ENCODE assay signal across 16 mouse cellular contexts in genomic region chr5:3488146-3488774, GRCm38 (mm10). TPM values are rescaled to one million over a fixed set of nuclear protein-coding genes. Genes with fewer than 3 reads are reported as not detected.
A peak's percentile ranks its signal among the peaks of the same experiment; 100 is the strongest.
DNase-seq lines count a peak whose midpoint lies in the region; ATAC-seq and TF ChIP-seq lines count a peak whose summit lies in the region.
"Had no signal": no experiment of that assay in that cellular context is flagged by ENCODE, and none has a peak within 500 bp of the region (broad histone marks: within the 10 kb centered on the region; RNA-seq: fewer than 3 reads in every experiment).

No protein-coding gene starts in this region.

- H3K27me3 ChIP-seq in heart, embryonic 11.5 days (ENCODE audit: control insufficient read depth, insufficient read depth, low read length), result no peaks in the 10 kb centered on the region
- no peaks in the 10 kb centered on the region for H3K27me3 ChIP-seq in lung, embryonic 14.5 days (ENCODE audit: insufficient read depth, low read length)
- H3K27me3 ChIP-seq in heart, postnatal 0 days (ENCODE audit: control insufficient read depth, insufficient read depth, low read length), result no peaks in the 10 kb centered on the region
- H3K27me3 ChIP-seq in liver, embryonic 15.5 days, result no peaks in the 10 kb centered on the region
- H3K27me3 ChIP-seq: forebrain, embryonic 15.5 days; limb, embryonic 15.5 days; neural tube, embryonic 12.5 days; Patski had no signal

- H3K4me3 ChIP-seq in heart, embryonic 11.5 days (ENCODE audit: low read depth, low read length), result no peak overlapping the region
- H3K4me3 ChIP-seq in lung, embryonic 14.5 days (ENCODE audit: low read depth, low read length), result no peak overlapping the region
- no peak overlapping the region for H3K4me3 ChIP-seq in heart, postnatal 0 days (ENCODE audit: low read depth, low read length)
- no peak overlapping the region for H3K4me3 ChIP-seq in liver, embryonic 15.5 days (replicated peaks)
- H3K4me3 ChIP-seq: forebrain, embryonic 15.5 days; limb, embryonic 15.5 days; neural tube, embryonic 12.5 days had no signal

- H3K27ac ChIP-seq in heart, embryonic 11.5 days (ENCODE audit: low read depth, low read length), result no peak overlapping the region
- H3K27ac ChIP-seq in lung, embryonic 14.5 days (ENCODE audit: low read depth), result peak overlapping the region; percentile 56; the same call in 1 of the 2 replicates
- no peak overlapping the region for H3K27ac ChIP-seq in heart, postnatal 0 days (ENCODE audit: low read depth)
- no peak overlapping the region for H3K27ac ChIP-seq in liver, embryonic 15.5 days (replicated peaks)
- H3K27ac ChIP-seq: forebrain, embryonic 15.5 days; kidney, postnatal 0 days; limb, embryonic 15.5 days; neural tube, embryonic 12.5 days had no signal

- H3K9me3 ChIP-seq in heart, embryonic 11.5 days (replicated peaks; ENCODE audit: control insufficient read depth, low read length), result 0 out of 2 replicates have a peak, but pooled peaks cover 2% of the 10 kb centered on the region
- H3K9me3 ChIP-seq in lung, embryonic 14.5 days (ENCODE audit: low read depth, low read length), result no peaks in the 10 kb centered on the region
- H3K9me3 ChIP-seq in heart, postnatal 0 days (replicated peaks; ENCODE audit: control insufficient read depth, low read length), result no peaks in the 10 kb centered on the region
- H3K9me3 ChIP-seq in liver, embryonic 15.5 days (replicated peaks), result no peaks in the 10 kb centered on the region
- H3K9me3 ChIP-seq: forebrain, embryonic 15.5 days; limb, embryonic 15.5 days; neural tube, embryonic 12.5 days had no signal

- no peak for DNase-seq in heart, adult 9 months (ENCODE audit: low spot score in 2 of 2)
- DNase-seq in lung, embryonic 14.5 days, result peak; percentile 62
- no peak for DNase-seq in lung, adult 18-20 months
- peak; percentile 28 for DNase-seq in heart, postnatal 0 days (ENCODE audit: low spot score)
- DNase-seq in yolk sac, embryonic 10.5 days (ENCODE audit: low spot score), result no peak
- DNase-seq: cerebellum, postnatal 14 days; right cerebral cortex, postnatal 14 days; thymus, postnatal 4 days had no signal

- ATAC-seq in heart, embryonic 11.5 days (replicated peaks; ENCODE audit: insufficient number of reproducible peaks, low FRiP score, low TSS enrichment), result no peak
- ATAC-seq in lung, embryonic 14.5 days (ENCODE audit: insufficient read depth), result peak; percentile 58
- peak; percentile 17; the same call in 1 of the 2 replicates for ATAC-seq in heart, postnatal 0 days (ENCODE audit: insufficient read depth, low read depth)
- ATAC-seq in liver, embryonic 15.5 days (ENCODE audit: insufficient read depth), result peak; percentile 14; the same call in 1 of the 2 replicates
- ATAC-seq in frontal cortex, adult (ENCODE audit: low TSS enrichment), result no peak
- ATAC-seq: forebrain, embryonic 15.5 days; Patski had no signal

- peaks cover 3% of the 10 kb centered on the region; the same call in 1 of the 2 replicates for H3K4me1 ChIP-seq in heart, embryonic 11.5 days (ENCODE audit: control insufficient read depth, insufficient read depth, low read length)
- peaks cover 11% of the 10 kb centered on the region for H3K4me1 ChIP-seq in lung, embryonic 14.5 days (ENCODE audit: insufficient read depth)
- H3K4me1 ChIP-seq in heart, postnatal 0 days (ENCODE audit: control insufficient read depth, insufficient read depth), result peaks cover 13% of the 10 kb centered on the region
- H3K4me1 ChIP-seq in liver, embryonic 15.5 days (replicated peaks), result peaks cover 33% of the 10 kb centered on the region
- H3K4me1 ChIP-seq: forebrain, embryonic 15.5 days had no signal

- no peak for TF ChIP-seq CTCF in lung, embryonic 14.5 days (IDR thresholded peaks at IDR 0.05; ENCODE audit: low read depth)
- TF ChIP-seq CTCF in heart, postnatal 0 days (IDR thresholded peaks at IDR 0.05; ENCODE audit: low read depth), result no peak

- H3K9ac ChIP-seq in heart, embryonic 11.5 days (ENCODE audit: low read depth, low read length), result no peak overlapping the region
- no peak overlapping the region for H3K9ac ChIP-seq in lung, embryonic 14.5 days
- H3K9ac ChIP-seq in heart, postnatal 0 days (replicated peaks; ENCODE audit: low read depth, low read length), result no peak overlapping the region
- no peak overlapping the region for H3K9ac ChIP-seq in liver, embryonic 15.5 days
- H3K9ac ChIP-seq: forebrain, embryonic 15.5 days; limb, embryonic 15.5 days; neural tube, embryonic 12.5 days had no signal

- H3K36me3 ChIP-seq in heart, embryonic 11.5 days (ENCODE audit: control insufficient read depth, insufficient read depth, low read length), result peaks cover 3% of the 10 kb centered on the region; the same call in 1 of the 2 replicates
- H3K36me3 ChIP-seq in lung, embryonic 14.5 days (ENCODE audit: insufficient read depth), result peaks cover 3% of the 10 kb centered on the region; the same call in 1 of the 2 replicates
- no peaks in the 10 kb centered on the region for H3K36me3 ChIP-seq in heart, postnatal 0 days (replicated peaks; ENCODE audit: control insufficient read depth, insufficient read depth, low read length)
- H3K36me3 ChIP-seq in liver, embryonic 15.5 days (replicated peaks), result 0 out of 2 replicates have a peak, but pooled peaks cover 16% of the 10 kb centered on the region
- H3K36me3 ChIP-seq: forebrain, embryonic 15.5 days; limb, embryonic 15.5 days; neural tube, embryonic 12.5 days had no signal

- no peak for TF ChIP-seq EP300 in heart, postnatal 0 days (IDR thresholded peaks at IDR 0.05; ENCODE audit: low read depth)

- 66% methylated on average over 16 of the region's 16 CpGs for WGBS in heart, embryonic 11.5 days (ENCODE audit: insufficient replicate concordance)
- WGBS in lung, embryonic 14.5 days, result 36% methylated on average over 16 of the region's 16 CpGs
- 56% methylated on average over 16 of the region's 16 CpGs for WGBS in heart, postnatal 0 days
- WGBS in liver, embryonic 15.5 days (ENCODE audit: insufficient replicate concordance), result 55% methylated on average over 16 of the region's 16 CpGs

- peak overlapping the region; percentile 3 for H3K4me2 ChIP-seq in heart, embryonic 11.5 days
- H3K4me2 ChIP-seq in lung, embryonic 14.5 days, result peak overlapping the region; percentile 26
- no peak overlapping the region for H3K4me2 ChIP-seq in heart, postnatal 0 days (ENCODE audit: low read depth, low read length)
- H3K4me2 ChIP-seq in liver, embryonic 15.5 days, result no peak overlapping the region
- H3K4me2 ChIP-seq: forebrain, embryonic 15.5 days; limb, embryonic 15.5 days; neural tube, embryonic 12.5 days had no signal

RNA-seq across cellular contexts. Expression of gene Fam133b, which starts 55.4 kb away (rescaled TPM):
- polyA plus RNA-seq in heart, embryonic 11.5 days (2014; fragmentation: Nextera tagmentation; extraction: Ambion mirVana), result 19.3 and 25.1 TPM in 2 replicates
- 33.5 and 36.6 TPM in 2 replicates for polyA plus RNA-seq in lung, embryonic 14.5 days (2014; fragmentation: Nextera tagmentation; extraction: Ambion mirVana)
- 11.4 and 15.5 TPM in 2 replicates for total RNA-seq in heart, postnatal 0 days (2014; rRNA removed; ENCODE audit: low replicate concordance)
- polyA plus RNA-seq in heart, postnatal 0 days (2015; fragmentation: Nextera tagmentation; extraction: Ambion mirVana), result 12.9 and 15.0 TPM in 2 replicates
- 8.6 and 9.2 TPM in 2 replicates for polyA plus RNA-seq in liver, embryonic 15.5 days (2015; fragmentation: Nextera tagmentation; extraction: Ambion mirVana)

Comparison
In these comparisons a context has a peak if more than half of its experiments do, and no peak if none do; other contexts are left out.
1. ATAC-seq: peak in lung, embryonic 14.5 days (single experiment), heart, postnatal 0 days (single experiment) and liver, embryonic 15.5 days (single experiment); none in heart, embryonic 11.5 days (single experiment) and frontal cortex, adult (single experiment).
2. H3K4me2 ChIP-seq: peak in heart, embryonic 11.5 days (single experiment) and lung, embryonic 14.5 days (single experiment); none in heart, postnatal 0 days (single experiment) and liver, embryonic 15.5 days (single experiment).
3. DNase-seq: peak in lung, embryonic 14.5 days (single experiment) and heart, postnatal 0 days (single experiment); none in heart, adult 9 months (0 of 2), lung, adult 18-20 months (0 of 2) and yolk sac, embryonic 10.5 days (single experiment).